ENCODE assay signal across 15 mouse cellular contexts in genomic region chr5:74955565-74955964, GRCm38 (mm10).
"Had no signal": no experiment of that assay in that cellular context is flagged by ENCODE, and none has a peak within 500 bp of the region (broad histone marks: within the 10 kb centered on the region; RNA-seq: fewer than 3 reads in every experiment).

No protein-coding gene starts in this region.

- H3K36me3 ChIP-seq: neural tube, embryonic 13.5 days; neural tube, embryonic 15.5 days; stomach, embryonic 15.5 days had no signal

- H3K9me3 ChIP-seq: neural tube, embryonic 13.5 days; neural tube, embryonic 15.5 days; stomach, embryonic 15.5 days had no signal

- DNase-seq: retina, postnatal 1 day; right cerebral cortex, postnatal 14 days; right cerebral cortex, postnatal 25 days; right cerebral cortex, postnatal 4 days; spleen, adult 18-20 months; thymus, adult 18-20 months; thymus, adult 2 months; thymus, postnatal 14 days; thymus, postnatal 25 days; thymus, postnatal 36 days; thymus, postnatal 4 days had no signal

- H3K27ac ChIP-seq: neural tube, embryonic 13.5 days; neural tube, embryonic 15.5 days; stomach, embryonic 15.5 days; stomach, postnatal 0 days had no signal

- H3K9ac ChIP-seq: neural tube, embryonic 13.5 days; neural tube, embryonic 15.5 days; stomach, embryonic 15.5 days had no signal

- H3K4me1 ChIP-seq: stomach, embryonic 15.5 days had no signal

- H3K4me2 ChIP-seq: neural tube, embryonic 13.5 days; neural tube, embryonic 15.5 days had no signal

- H3K4me3 ChIP-seq: neural tube, embryonic 13.5 days; neural tube, embryonic 15.5 days; stomach, embryonic 15.5 days had no signal
